Mouse (Mus musculus): ENCODE measurements around the gene Cd37.
A peak's percentile ranks its signal among the peaks of the same experiment; 100 is the strongest.
"Not testable (repeated sequence)": the region's sequence is repeated elsewhere in the genome, so short reads cannot be mapped to it uniquely, and the experiment has no call there.

Gene Cd37

DNA sequence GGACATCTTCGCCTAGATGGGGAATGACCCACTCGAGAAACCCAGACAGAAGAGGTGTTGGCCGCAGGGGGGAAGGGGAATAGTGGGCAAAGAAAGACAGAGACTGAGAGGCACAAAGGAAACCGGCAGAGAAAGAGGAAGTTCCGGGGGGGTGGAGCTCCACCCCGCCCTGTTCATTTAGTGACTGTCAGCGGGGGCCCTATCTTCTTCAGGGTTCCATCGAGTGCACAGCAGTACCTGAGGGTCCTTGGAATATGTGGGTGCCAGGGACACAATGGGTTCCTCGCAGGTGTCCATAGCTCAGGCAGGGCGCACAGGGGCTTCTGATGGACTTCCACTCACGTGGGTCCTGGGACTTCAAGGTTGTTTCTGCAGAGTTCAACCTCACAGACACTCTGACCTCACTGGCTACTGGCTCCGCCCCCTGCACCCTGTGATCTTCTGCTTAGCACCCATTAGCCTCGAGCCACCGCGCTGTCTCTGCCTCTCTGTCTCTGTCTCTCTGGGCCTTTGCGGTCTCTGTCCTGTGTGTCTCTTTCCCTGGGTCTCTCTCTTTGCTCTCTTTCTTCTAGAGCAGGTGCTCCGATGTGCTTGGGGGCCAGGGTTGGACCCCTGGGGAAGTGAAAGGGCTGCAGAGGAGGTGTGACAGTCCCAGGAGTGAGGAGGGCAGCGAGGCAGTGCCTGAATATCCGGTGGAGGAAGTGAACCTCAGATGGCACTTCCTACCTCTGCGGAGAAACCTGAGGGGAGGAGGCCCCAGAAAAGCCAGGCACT, at the start of gene Cd37:
Cd37 (minus strand) TSS at position 393 of the 774 bp plus-strand sequence.
- DNase-seq (ENCODE audit: low spot score in 2 of 2): peak; percentile 93

DNA sequence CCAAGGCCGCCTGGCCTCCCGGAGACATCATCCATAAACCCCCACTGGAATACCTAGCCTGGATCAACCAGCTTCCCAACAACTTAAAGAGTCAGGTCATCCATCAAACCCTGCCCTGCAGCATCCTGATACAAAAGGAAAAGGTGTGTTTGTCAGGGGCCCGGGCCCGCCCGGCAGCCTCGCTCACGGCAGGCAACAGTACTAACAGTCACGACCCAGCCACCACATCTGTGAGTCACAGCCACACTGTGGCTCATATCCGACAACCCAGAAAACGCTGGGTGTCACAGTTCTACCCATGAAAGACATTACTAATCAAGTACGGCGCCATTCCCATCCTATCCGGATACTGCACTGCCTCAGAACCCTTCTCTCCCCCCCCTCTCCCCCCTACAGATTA, 47.6 kb upstream of the Cd37 start:
- no peak for DNase-seq (ENCODE audit: low spot score in 2 of 2)

GRCm38 (mm10) chr7:45277136-45277760, 38.3 kb upstream of the Cd37 start, which contains the start of gene Slc6a21:
TSS of gene Slc6a21 (plus strand) at chr7:45277513.
- peak; percentile 77 to 79 for DNase-seq (ENCODE audit: low spot score in 2 of 2)

DNA sequence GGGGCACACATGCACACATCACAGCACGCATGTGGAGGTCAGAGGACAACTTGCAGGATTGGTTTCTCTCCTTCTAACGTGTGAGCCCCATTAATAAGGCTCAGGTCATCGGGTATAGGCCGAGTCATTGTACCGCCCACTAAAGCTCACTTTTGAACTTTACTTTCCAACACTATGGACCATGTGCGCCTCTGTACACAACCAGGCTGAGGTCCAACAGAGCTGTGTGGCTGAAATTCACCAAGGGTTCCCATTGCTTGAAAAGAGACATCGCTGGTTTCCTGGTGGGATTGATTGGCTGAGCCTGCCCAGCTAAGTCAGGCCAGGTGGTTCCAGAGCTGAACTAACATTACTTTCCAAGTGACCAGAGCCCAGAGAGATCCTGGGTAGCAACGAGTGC, 34.8 kb upstream of the Cd37 start:
- no peak for DNase-seq (ENCODE audit: low spot score in 2 of 2)

DNA sequence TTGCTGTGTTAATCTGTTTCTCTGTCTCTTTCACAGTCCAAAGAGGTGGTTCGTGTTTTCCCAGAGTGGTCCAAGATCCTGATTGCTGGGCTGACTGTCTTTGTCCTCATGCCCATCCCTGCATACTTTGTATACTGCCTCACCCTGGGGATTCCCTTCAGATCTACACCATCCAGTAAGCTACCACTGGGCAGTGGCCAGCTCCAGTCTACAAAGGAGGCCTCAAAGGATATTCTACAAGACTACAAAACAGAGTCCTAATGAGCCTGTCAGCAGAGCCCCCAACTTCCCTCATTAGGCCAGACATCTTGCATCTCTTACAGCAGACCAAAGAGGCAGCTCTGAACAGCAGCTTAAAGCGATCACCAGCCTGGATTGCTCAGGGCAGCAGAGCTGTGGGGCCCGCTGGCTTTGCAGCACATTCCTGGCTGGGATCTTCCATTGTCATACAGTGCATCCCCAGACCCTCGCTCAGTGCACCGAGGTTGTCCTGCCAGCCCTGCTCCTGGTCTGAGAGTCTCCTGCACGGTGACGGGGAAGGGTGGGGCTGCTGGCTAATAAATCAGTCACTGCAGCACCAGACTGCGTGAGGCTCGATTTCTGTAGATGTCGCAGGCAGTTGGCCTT, 34.0 kb upstream of the Cd37 start:
- DNase-seq (ENCODE audit: low spot score in 2 of 2): no peak

DNA sequence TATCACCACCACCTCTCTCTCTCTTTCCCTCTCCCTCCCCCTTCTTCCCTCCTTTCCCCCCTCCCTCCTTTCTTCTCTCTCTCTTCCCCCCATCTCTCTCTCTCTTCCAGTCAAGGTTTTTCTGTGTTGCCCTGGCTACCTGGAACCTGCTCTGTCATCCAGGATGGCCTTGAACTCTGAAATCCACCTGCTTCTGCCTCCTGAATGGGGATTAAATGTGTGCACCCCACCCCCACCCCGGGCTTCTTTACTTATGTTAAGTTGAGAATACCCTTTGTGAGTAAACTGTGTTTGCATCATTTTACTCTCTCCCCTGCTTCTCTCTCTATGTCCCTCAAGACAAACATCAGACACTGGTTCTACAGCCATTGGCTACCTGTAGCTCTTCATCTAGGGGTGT, 26.6 kb upstream of the Cd37 start:
- no peak for DNase-seq (ENCODE audit: low spot score in 2 of 2)

DNA sequence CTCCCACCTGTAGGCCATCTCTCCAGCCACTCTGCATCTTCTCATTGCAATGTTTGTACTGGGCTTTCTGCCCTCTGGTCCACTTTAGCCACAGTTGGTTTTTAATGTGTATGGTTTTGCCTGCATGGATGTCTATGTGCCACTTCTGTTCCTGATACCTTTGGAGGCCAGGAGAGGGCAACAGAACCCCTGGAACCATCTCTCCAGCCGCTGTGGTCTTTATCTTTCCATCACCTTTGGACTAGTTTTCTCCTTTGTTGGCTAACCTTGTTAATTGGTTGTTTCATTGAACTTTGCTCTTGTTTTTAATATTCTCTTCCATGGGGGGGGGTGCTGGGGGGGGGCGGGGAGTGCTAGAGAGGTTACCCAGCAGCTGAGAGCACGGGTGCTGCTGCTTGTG, 25.4 kb upstream of the Cd37 start:
- no peak for DNase-seq (ENCODE audit: low spot score in 2 of 2)

GRCm38 (mm10) chr7:45263006-45263607, 24.2 kb upstream of the Cd37 start:
- DNase-seq (ENCODE audit: low spot score in 2 of 2): no peak

DNA sequence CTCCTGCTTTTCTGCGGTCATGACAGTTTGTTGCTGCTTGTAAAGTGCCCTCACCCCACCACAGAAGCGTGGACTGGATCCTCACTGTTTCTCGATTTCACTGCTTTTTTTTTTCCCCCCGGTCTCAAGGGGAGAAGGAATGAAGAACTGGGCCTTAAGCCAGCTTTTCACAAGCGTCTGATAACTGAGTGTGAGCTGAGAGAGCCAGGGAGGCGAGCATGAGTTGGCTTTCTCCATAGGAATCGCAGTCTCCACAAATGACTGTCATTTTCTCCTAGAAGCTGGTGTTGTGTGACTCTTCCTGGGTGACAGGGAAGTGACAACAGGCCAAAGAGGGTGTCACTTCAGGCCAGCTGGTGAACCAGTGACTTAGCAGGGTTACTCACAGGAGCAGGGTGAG, 23.4 kb upstream of the Cd37 start:
- DNase-seq (ENCODE audit: low spot score in 2 of 2): no peak

DNA sequence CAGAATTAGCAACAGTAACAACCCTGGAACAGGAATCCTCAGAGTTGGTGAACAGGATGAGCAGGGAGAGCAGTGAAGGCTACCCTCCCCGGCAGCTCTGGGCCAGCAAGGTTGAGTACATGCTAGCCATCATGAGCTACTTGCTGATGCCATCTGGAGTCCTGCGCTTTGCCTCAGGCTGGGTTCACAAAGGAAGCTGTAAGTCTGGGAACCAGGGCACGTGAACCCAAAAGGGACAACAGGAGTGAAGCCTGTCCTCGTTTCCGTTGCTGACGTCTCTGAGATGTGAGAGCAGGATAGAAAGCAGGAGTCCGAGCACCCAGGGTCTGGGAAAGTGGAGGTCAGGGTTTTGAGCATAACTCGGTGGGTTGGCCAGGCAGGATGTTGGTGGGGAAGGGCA, 20.4 kb upstream of the Cd37 start:
- DNase-seq (ENCODE audit: low spot score in 2 of 2): no peak

GRCm38 (mm10) chr7:45257063-45257840, 18.3 kb upstream of the Cd37 start:
- no peak for DNase-seq (ENCODE audit: low spot score in 2 of 2)

- not testable (repeated sequence) for DNase-seq (ENCODE audit: low spot score in 2 of 2)
Measured at GRCm38 (mm10) chr7:45255822-45256221, 16.9 kb upstream of the Cd37 start.

- DNase-seq (ENCODE audit: low spot score in 2 of 2): no peak
Measured at GRCm38 (mm10) chr7:45253806-45254205, 14.9 kb upstream of the Cd37 start.

GRCm38 (mm10) chr7:45247666-45248065, 8.8 kb upstream of the Cd37 start:
- DNase-seq (ENCODE audit: low spot score in 2 of 2): no peak

- DNase-seq (ENCODE audit: low spot score in 2 of 2): no peak
Measured at GRCm38 (mm10) chr7:45241389-45241749, 2.5 kb upstream of the Cd37 start.

GRCm38 (mm10) chr7:45240633-45241388, 1.9 kb upstream of the Cd37 start, which contains the start of gene Slc6a16:
TSS of gene Slc6a16 (plus strand) at chr7:45241085.
- no peak for DNase-seq (ENCODE audit: low spot score in 2 of 2)

DNA sequence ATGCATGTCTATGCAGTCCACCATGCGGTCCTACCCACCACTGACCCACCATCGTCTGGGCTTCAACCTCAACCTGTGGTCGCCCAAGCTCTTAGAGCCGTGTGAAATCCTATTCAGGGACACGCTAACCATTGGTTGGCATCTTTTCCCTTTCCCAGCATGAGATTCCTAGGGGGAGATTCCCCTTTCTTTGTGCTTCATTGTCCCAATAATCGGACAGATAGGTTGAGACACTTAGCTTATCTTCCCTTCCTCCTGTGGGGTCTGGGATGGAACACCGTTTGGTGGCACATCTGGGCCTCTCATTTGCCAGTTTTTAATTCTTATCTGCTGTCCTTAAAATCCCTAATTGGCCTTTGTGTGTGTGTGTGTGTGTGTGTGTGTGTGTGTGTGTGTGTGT, 1.2 kb upstream of the Cd37 start:
- DNase-seq (ENCODE audit: low spot score in 2 of 2): no peak

DNA sequence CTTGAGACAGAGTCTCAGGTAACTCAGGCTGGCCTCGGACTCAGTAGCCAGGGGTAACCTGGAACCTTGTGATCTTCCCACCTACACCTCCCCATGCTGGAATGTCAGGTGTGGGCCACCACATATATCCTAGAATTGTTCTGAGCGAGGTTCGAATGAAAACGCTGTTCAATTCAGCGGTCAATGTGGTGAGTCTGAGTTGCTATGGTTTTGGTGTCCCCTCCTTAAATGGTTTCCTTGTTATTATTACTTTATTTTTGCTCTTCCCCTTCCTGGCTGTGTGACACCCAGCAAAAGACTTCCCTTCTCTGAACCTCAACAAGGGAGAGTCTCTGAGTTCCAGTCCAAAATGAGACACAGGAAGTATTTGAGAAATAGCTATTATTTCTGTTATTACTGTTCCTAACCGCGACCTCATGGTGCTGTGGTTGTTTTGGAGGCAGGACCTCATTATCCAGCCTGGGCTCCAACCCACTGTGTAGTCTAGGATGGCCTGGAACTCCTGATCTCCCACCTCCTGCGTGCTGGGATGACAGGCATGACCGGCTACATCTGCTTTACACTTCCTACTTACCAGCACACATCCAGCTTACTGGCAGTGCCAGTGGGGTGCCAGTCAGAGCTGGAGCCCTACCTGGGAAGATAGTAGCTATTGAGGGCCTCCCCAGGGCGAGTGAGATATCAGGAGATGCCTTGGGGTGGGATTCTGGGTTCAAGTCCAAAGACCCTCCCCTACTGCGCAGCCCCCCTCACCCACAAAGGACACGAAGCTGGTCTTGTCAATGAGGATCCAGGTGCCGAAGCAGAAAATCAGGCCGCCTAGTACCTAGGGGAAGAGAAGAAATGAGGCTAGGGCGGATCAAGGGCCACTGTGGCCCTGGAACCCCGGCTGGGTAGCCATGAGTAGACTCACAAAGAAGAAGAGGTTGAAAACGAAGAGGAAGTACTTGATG, 892 bp downstream of the Cd37 start:
- DNase-seq (ENCODE audit: low spot score in 2 of 2): peak in 1 of 2 experiments; percentile 34

DNA sequence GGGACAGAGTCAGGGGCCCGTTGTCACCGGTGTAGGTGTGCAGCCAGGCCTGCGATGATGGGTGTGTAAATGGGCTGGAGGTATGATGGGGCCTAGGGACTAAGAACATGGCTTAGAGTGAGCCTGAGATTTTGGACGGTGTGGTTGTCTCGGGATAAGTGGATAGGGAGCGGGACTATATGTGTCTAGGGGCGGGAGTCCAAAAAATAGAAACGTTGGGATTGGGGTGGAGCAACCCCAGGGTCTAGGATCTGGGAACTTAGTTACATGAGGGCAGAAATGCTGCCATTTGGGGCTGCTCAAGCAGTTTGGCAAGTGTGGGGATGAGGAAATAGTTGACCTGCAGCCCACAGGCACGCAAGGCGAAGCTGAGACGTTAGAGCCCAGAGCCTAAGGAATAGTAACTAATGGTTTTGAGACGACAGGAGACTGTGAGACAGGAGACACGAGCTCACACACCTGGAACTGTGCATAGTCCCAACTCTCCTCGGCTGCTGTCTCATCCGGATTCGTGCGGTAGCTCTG, 3.2 kb downstream of the Cd37 start:
- DNase-seq (ENCODE audit: low spot score in 2 of 2): no peak
